Mouse (Mus musculus) myocyte (in vitro differentiated cells): Measurements from ENCODE around the gene Msrb3. TPM values are rescaled to one million over a fixed set of nuclear protein-coding genes. Genes with fewer than 3 reads are reported as not detected.

ENCODE experiments used
- H3K27me3 ChIP-seq: one replicate; pipeline ENCODE4 v1.6.1; 2011; ENCODE audit not compliant: control insufficient read depth, insufficient read depth, insufficient read length
- H3K36me3 ChIP-seq: one replicate; pipeline ENCODE4 v1.6.1; 2011; ENCODE audit not compliant: control insufficient read depth, insufficient read depth
- H3K4me2 ChIP-seq: one replicate; pipeline ENCODE4 v1.6.1; 2011; ENCODE audit warnings: low read depth, control low read depth
- H3K4me3 ChIP-seq: one replicate; pipeline ENCODE4 v1.5.1; 2011; ENCODE audit warnings: mild to moderate bottlenecking, control low read depth, moderate library complexity
- H3K79me2 ChIP-seq: one replicate; pipeline ENCODE4 v1.6.1; 2011; ENCODE audit not compliant: control insufficient read depth, insufficient read depth
- H3ac ChIP-seq: one replicate; pipeline ENCODE4 v1.6.1; 2011; ENCODE audit not compliant: control insufficient read depth, insufficient read length
- CEBPB ChIP-seq: IDR thresholded peaks from 2 replicates; pipeline ENCODE4 v1.6.1; 2011; ENCODE audit warnings: mild to moderate bottlenecking, moderate library complexity; ENCODE audit not compliant: poor library complexity, insufficient read depth, severe bottlenecking
- E2F4 ChIP-seq: IDR thresholded peaks from one replicate; pipeline ENCODE4 v1.6.1; 2011; ENCODE audit warnings: mild to moderate bottlenecking, control low read depth, moderate library complexity; ENCODE audit not compliant: insufficient read depth
- MAX ChIP-seq: IDR thresholded peaks from one replicate; pipeline ENCODE4 v1.6.1; 2011; ENCODE audit warnings: low read depth, mild to moderate bottlenecking, control low read depth
- MYOD1 ChIP-seq, 3 experiments: IDR thresholded peaks; one replicate each; pipeline ENCODE4 v1.6.1; 2011; ENCODE audit warnings: control low read depth in 2 of 3, low read depth in 2 of 3, mild to moderate bottlenecking in 2 of 3, moderate library complexity in 1 of 3; ENCODE audit not compliant: insufficient read length in 2 of 3, control insufficient read depth in 1 of 3
- MYOG ChIP-seq, 3 experiments: IDR thresholded peaks; one replicate each; pipeline ENCODE4 v1.6.1; 2011; ENCODE audit warnings: control low read depth in 2 of 3, low read depth in 2 of 3, mild to moderate bottlenecking in 2 of 3; ENCODE audit not compliant: insufficient read length in 2 of 3, control insufficient read depth in 1 of 3, insufficient read depth in 1 of 3
- POLR2A ChIP-seq: IDR thresholded peaks from one replicate; pipeline ENCODE4 v1.6.1; 2011; ENCODE audit warnings: low read depth, mild to moderate bottlenecking, control low read depth, moderate library complexity; ENCODE audit not compliant: insufficient read length
- POLR2AphosphoS2 ChIP-seq: IDR thresholded peaks from one replicate; pipeline ENCODE4 v1.6.1; 2011; ENCODE audit warnings: low read depth, control low read depth; ENCODE audit not compliant: insufficient read length
- REST ChIP-seq: IDR thresholded peaks from one replicate; pipeline ENCODE4 v1.6.1; 2011; ENCODE audit warnings: mild to moderate bottlenecking, control low read depth, moderate library complexity; ENCODE audit not compliant: insufficient read depth, insufficient read length
- SRF ChIP-seq: IDR thresholded peaks from one replicate; pipeline ENCODE4 v1.6.1; 2011; ENCODE audit warnings: low read depth; ENCODE audit not compliant: control insufficient read depth, insufficient read length
- TCF12 ChIP-seq: IDR thresholded peaks from one replicate; pipeline ENCODE4 v1.6.1; 2011; ENCODE audit warnings: mild to moderate bottlenecking, control low read depth; ENCODE audit not compliant: poor library complexity, insufficient read depth, severe bottlenecking
- TCF3 ChIP-seq: IDR thresholded peaks from one replicate; pipeline ENCODE4 v1.6.1; 2011; ENCODE audit warnings: low read depth, control low read depth; ENCODE audit not compliant: insufficient read length
- USF1 ChIP-seq: IDR thresholded peaks from one replicate; pipeline ENCODE4 v1.6.1; 2011; ENCODE audit warnings: low read depth, mild to moderate bottlenecking, control low read depth, moderate library complexity
- polyA plus RNA-seq: library from polyadenylated mRNA; unstranded; fragments of >200 nt; fragmentation: generic; extraction: Trizol; gene quantifications from one replicate; pipeline ENCODE4 v1.2.1, GENCODE M21; 2012; ENCODE audit warnings: missing spikeins

Gene Msrb3
- 8.5 TPM for polyA plus RNA-seq

DNA sequence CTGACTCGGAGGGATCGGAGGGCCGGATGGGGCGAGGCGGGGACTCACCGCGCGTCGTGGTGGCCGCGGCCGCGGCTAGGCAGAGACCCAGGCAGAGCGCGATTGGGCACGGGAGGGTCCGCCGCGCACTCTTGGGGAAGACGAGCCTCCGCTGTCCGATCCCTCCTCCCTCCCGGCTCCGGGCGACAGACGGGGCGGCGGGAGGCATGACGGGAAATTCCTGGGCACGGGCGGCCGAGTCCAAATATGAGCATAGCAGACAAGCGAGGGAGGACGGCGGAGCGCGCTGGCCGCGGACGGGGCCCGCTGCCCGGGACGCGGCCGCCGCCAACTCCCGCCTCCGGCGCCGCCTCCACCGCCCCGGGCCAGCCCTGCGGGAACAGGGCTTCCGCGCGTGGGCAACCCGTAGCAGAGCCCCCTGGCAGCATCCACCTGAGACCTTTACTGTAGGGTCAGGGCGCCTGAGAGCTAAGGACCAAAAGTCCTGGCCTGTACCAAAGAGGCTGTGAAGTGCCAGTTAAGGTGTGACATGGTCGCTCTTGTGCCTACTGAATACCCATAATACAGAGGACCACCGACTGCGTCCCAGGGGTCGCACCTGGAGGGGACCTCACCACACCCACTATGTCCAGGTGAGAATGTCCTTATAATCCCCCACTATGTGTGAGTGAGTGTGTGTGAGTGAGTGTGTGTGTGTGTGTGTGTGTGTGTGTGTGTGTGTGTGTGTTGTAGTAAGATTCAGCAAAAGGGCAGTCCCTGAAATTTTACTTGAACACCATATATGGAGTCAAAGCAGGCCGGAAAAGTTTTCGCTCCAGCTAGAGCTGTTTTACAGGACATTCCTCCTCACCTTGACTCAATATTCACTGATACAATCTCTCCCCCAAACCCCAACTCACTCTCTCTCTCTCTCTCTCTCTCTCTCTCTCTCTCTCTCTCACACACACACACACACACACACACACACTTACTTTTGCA lies at the start of gene Msrb3:
Msrb3 (minus strand) TSS at position 317 of the 978 bp plus-strand sequence.
- TF ChIP-seq POLR2AphosphoS2 (peak; percentile 86), CEBPB (no peak), MYOD1 (IDR thresholded peaks at IDR 0.05; ENCODE audit: control insufficient read depth in 1 of 3, insufficient read length in 2 of 3, low read depth in 2 of 3) (no peak), TCF12 (no peak), SRF (peak; percentile 95), TCF3 (no peak), REST (no peak), MYOG (IDR thresholded peaks at IDR 0.05; ENCODE audit: control insufficient read depth in 1 of 3, insufficient read depth in 1 of 3, insufficient read length in 2 of 3, low read depth in 2 of 3) (no peak), USF1 (no peak), POLR2A (peak; percentile 79), E2F4 (peak; percentile 69), MAX (no peak)
- Histone ChIP-seq H3K4me3 (peak within 1 kb of the TSS; percentile 37), H3K36me3 (peaks cover 5% of the 10 kb centered on the region), H3K27me3 (no peaks in the 10 kb centered on the region), H3ac (peak within 1 kb of the TSS; percentile 89), H3K79me2 (no peaks in the 10 kb centered on the region), H3K4me2 (peak within 1 kb of the TSS; percentile 98)

DNA sequence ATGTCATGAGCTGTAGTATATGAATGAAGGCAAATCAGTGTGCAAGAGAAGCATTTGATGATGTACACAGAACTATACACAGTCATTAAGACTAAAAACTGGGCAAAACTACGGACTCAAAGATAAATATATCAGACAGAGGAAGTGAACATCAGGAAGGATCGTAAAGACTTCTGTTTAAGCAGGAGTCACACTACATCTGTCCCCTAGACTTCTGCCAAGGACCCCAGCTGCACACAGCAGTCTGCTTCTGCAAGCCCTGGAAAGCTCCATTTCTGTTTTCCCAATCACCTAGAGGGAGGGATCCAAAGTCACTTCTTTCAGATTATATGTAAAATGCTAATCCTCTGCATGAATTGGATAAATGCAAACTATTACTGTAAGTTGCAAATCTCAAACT lies 49.6 kb upstream of the Msrb3 start:
- Histone ChIP-seq H3K4me2 (no peak overlapping the region), H3K4me3 (no peak overlapping the region), H3ac (no peak overlapping the region), H3K36me3 (peaks cover 4% of the 10 kb centered on the region), H3K79me2 (peaks cover 37% of the 10 kb centered on the region), H3K27me3 (no peaks in the 10 kb centered on the region)
- no peak for TF ChIP-seq POLR2AphosphoS2
- TF ChIP-seq TCF12, result no peak
- no peak for TF ChIP-seq POLR2A
- TF ChIP-seq REST, result no peak
- no peak for TF ChIP-seq MYOG (IDR thresholded peaks at IDR 0.05; ENCODE audit: control insufficient read depth in 1 of 3, insufficient read depth in 1 of 3, insufficient read length in 2 of 3, low read depth in 2 of 3)
- no peak for TF ChIP-seq MAX
- no peak for TF ChIP-seq SRF
- TF ChIP-seq MYOD1 (IDR thresholded peaks at IDR 0.05; ENCODE audit: control insufficient read depth in 1 of 3, insufficient read length in 2 of 3, low read depth in 2 of 3), result no peak
- no peak for TF ChIP-seq CEBPB
- TF ChIP-seq TCF3, result no peak
- no peak for TF ChIP-seq E2F4
- TF ChIP-seq USF1, result no peak

DNA sequence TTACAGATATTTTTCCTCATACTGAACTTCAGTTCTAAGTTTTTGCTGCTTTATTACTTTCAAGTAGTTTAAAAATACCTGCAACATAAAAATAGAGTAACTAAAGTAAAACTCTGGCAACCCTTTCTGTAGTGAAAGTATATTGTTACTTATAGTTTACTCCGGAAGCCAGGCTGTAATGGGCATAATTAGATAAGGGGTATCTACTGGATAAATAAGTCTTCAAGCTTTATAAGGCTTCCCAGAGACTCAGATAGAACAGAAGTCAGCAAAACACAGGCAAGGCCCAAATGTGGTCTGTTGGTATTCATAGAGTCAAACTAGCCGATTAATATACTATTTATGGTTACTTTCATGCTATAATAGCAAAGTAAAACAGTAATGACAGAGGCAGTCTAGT lies 48.9 kb upstream of the Msrb3 start:
- H3ac ChIP-seq, result no peak overlapping the region
- no peak overlapping the region for H3K4me3 ChIP-seq
- no peak for TF ChIP-seq USF1
- TF ChIP-seq E2F4, result no peak
- no peak for TF ChIP-seq MYOD1 (IDR thresholded peaks at IDR 0.05; ENCODE audit: control insufficient read depth in 1 of 3, insufficient read length in 2 of 3, low read depth in 2 of 3)
- no peak for TF ChIP-seq POLR2AphosphoS2
- no peak for TF ChIP-seq SRF
- TF ChIP-seq MYOG (IDR thresholded peaks at IDR 0.05; ENCODE audit: control insufficient read depth in 1 of 3, insufficient read depth in 1 of 3, insufficient read length in 2 of 3, low read depth in 2 of 3), result no peak
- peaks cover 31% of the 10 kb centered on the region for H3K79me2 ChIP-seq
- H3K36me3 ChIP-seq, result peaks cover 4% of the 10 kb centered on the region
- H3K27me3 ChIP-seq, result no peaks in the 10 kb centered on the region
- H3K4me2 ChIP-seq, result no peak overlapping the region

DNA sequence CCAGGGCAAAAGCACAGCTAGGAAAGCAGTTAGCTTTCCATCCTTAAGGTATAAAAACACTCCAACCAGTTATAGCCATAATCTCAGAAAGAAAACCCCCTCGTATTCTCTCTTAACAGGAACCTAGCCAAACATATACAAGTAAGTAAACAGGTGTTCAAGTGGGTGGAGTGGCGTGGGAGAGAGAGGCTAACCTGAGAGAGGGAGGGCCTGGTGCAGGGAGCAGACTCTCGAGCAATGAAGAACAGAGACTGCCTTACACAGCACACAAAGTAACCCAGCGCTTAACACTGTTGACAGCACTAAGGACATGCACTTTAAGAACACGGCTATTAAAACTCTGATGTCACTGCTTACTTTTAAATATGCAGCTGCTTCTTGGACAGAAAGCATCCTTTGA lies 47.9 kb upstream of the Msrb3 start:
- Histone ChIP-seq H3K4me2 (no peak overlapping the region), H3K4me3 (no peak overlapping the region), H3K36me3 (peaks cover 10% of the 10 kb centered on the region), H3K79me2 (peaks cover 27% of the 10 kb centered on the region), H3ac (no peak overlapping the region), H3K27me3 (no peaks in the 10 kb centered on the region)
- TF ChIP-seq MYOG (IDR thresholded peaks at IDR 0.05; ENCODE audit: control insufficient read depth in 1 of 3, insufficient read depth in 1 of 3, insufficient read length in 2 of 3, low read depth in 2 of 3), result no peak
- no peak for TF ChIP-seq USF1
- TF ChIP-seq POLR2A, result no peak
- no peak for TF ChIP-seq MAX
- TF ChIP-seq REST, result no peak
- no peak for TF ChIP-seq TCF12
- TF ChIP-seq CEBPB, result no peak
- no peak for TF ChIP-seq E2F4
- no peak for TF ChIP-seq MYOD1 (IDR thresholded peaks at IDR 0.05; ENCODE audit: control insufficient read depth in 1 of 3, insufficient read length in 2 of 3, low read depth in 2 of 3)
- no peak for TF ChIP-seq SRF
- no peak for TF ChIP-seq TCF3
- no peak for TF ChIP-seq POLR2AphosphoS2
